Comparison of ENCODE assay signal across 19 mouse cellular contexts in genomic region chr16:34940363-34940762, GRCm38 (mm10).
DNase-seq lines count a peak whose midpoint lies in the region; ATAC-seq and TF ChIP-seq lines count a peak whose summit lies in the region.
"Had no signal": no experiment of that assay in that cellular context is flagged by ENCODE, and none has a peak within 500 bp of the region (broad histone marks: within the 10 kb centered on the region; RNA-seq: fewer than 3 reads in every experiment).

No protein-coding gene starts in this region.

- H3K79me2 ChIP-seq in heart, adult 2 months (replicated peaks; ENCODE audit: control insufficient read depth, insufficient read depth, low read length): no peaks in the 10 kb centered on the region

- TF ChIP-seq CTCF in heart, adult 2 months (IDR thresholded peaks at IDR 0.05): no peak
- no peak for TF ChIP-seq CTCF in lung, embryonic 14.5 days (IDR thresholded peaks at IDR 0.05; ENCODE audit: low read depth)
- no peak for TF ChIP-seq CTCF in lung, postnatal 0 days (IDR thresholded peaks at IDR 0.05)
- no peak for TF ChIP-seq CTCF in intestine, postnatal 0 days (IDR thresholded peaks at IDR 0.05; ENCODE audit: low read depth)

- no peak overlapping the region for H3K9ac ChIP-seq in heart, adult 2 months (ENCODE audit: low read depth, low read length)
- no peak overlapping the region for H3K9ac ChIP-seq in lung, embryonic 14.5 days
- no peak overlapping the region for H3K9ac ChIP-seq in lung, postnatal 0 days (replicated peaks; ENCODE audit: low read depth)
- H3K9ac ChIP-seq in intestine, postnatal 0 days (ENCODE audit: low read depth, low read length): no peak overlapping the region
- H3K9ac ChIP-seq in stomach, embryonic 16.5 days (ENCODE audit: low read length): peak overlapping the region; percentile 27; the same call in 1 of the 2 replicates
- H3K9ac ChIP-seq: embryonic facial prominence, embryonic 15.5 days; forebrain, embryonic 13.5 days; heart, embryonic 15.5 days; hindbrain, embryonic 15.5 days; neural tube, embryonic 15.5 days had no signal

- H3K4me1 ChIP-seq in heart, adult 2 months (ENCODE audit: control insufficient read depth, insufficient read depth, low read length): peaks cover 18% of the 10 kb centered on the region
- peaks cover 30% of the 10 kb centered on the region for H3K4me1 ChIP-seq in lung, embryonic 14.5 days (ENCODE audit: insufficient read depth)
- H3K4me1 ChIP-seq in lung, postnatal 0 days (ENCODE audit: insufficient read depth, low read depth, low read length): peaks cover 17% of the 10 kb centered on the region
- peaks cover 31% of the 10 kb centered on the region for H3K4me1 ChIP-seq in intestine, postnatal 0 days (replicated peaks; ENCODE audit: control insufficient read depth, insufficient read depth, low read length)
- peaks cover 31% of the 10 kb centered on the region for H3K4me1 ChIP-seq in stomach, embryonic 16.5 days (ENCODE audit: control insufficient read depth, insufficient read depth, low read length)
- H3K4me1 ChIP-seq: forebrain, embryonic 13.5 days; hindbrain, embryonic 15.5 days had no signal

- TF ChIP-seq EP300 in heart, adult 2 months (IDR thresholded peaks at IDR 0.05; ENCODE audit: insufficient read depth, low read depth, low read length): no peak
- TF ChIP-seq EP300 in lung, postnatal 0 days (IDR thresholded peaks at IDR 0.05): no peak

- no peak overlapping the region for H3K4me2 ChIP-seq in lung, embryonic 14.5 days
- no peak overlapping the region for H3K4me2 ChIP-seq in lung, postnatal 0 days (replicated peaks; ENCODE audit: low read depth, low read length)
- no peak overlapping the region for H3K4me2 ChIP-seq in intestine, postnatal 0 days (replicated peaks; ENCODE audit: low read depth)
- no peak overlapping the region for H3K4me2 ChIP-seq in stomach, embryonic 16.5 days (ENCODE audit: low read depth, low read length)
- H3K4me2 ChIP-seq: embryonic facial prominence, embryonic 15.5 days; forebrain, embryonic 13.5 days; heart, embryonic 15.5 days; hindbrain, embryonic 15.5 days; neural tube, embryonic 15.5 days had no signal

- WGBS in heart, adult 2 months: 41% methylated on average over 5 of the region's 5 CpGs
- WGBS in lung, embryonic 14.5 days: 47% methylated on average over 5 of the region's 5 CpGs
- 57% methylated on average over 5 of the region's 5 CpGs for WGBS in lung, postnatal 0 days
- 58% methylated on average over 5 of the region's 5 CpGs for WGBS in intestine, postnatal 0 days
- 51% methylated on average over 5 of the region's 5 CpGs for WGBS in stomach, embryonic 16.5 days

- H3K4me3 ChIP-seq in heart, adult 2 months: no peak overlapping the region
- no peak overlapping the region for H3K4me3 ChIP-seq in lung, embryonic 14.5 days (ENCODE audit: low read depth, low read length)
- H3K4me3 ChIP-seq in lung, postnatal 0 days (ENCODE audit: low read depth, low read length): no peak overlapping the region
- no peak overlapping the region for H3K4me3 ChIP-seq in intestine, postnatal 0 days (ENCODE audit: low read depth, low read length)
- H3K4me3 ChIP-seq in stomach, embryonic 16.5 days (replicated peaks; ENCODE audit: low read length): no peak overlapping the region
- H3K4me3 ChIP-seq: embryonic facial prominence, embryonic 15.5 days; forebrain, embryonic 13.5 days; heart, embryonic 15.5 days; hindbrain, embryonic 15.5 days; layer of hippocampus, adult 2 months; left cerebral cortex, adult 2 months; neural tube, embryonic 15.5 days had no signal

- TF ChIP-seq POLR2A in heart, adult 2 months (IDR thresholded peaks at IDR 0.05; ENCODE audit: insufficient read depth, low read depth, low read length): no peak

- no peaks in the 10 kb centered on the region for H3K36me3 ChIP-seq in heart, adult 2 months (ENCODE audit: control insufficient read depth, insufficient read depth, low read length)
- peaks cover 74% of the 10 kb centered on the region for H3K36me3 ChIP-seq in lung, embryonic 14.5 days (ENCODE audit: insufficient read depth)
- H3K36me3 ChIP-seq in lung, postnatal 0 days (ENCODE audit: insufficient read depth, low read length): no peaks in the 10 kb centered on the region
- peaks cover 57% of the 10 kb centered on the region for H3K36me3 ChIP-seq in intestine, postnatal 0 days (ENCODE audit: control insufficient read depth, insufficient read depth)
- H3K36me3 ChIP-seq in stomach, embryonic 16.5 days (ENCODE audit: control insufficient read depth, insufficient read depth, low read length): no peaks in the 10 kb centered on the region
- H3K36me3 ChIP-seq: embryonic facial prominence, embryonic 15.5 days; heart, embryonic 15.5 days; hindbrain, embryonic 15.5 days; neural tube, embryonic 15.5 days had no signal

- peak; percentile 47 to 52 for DNase-seq in heart, adult 18-20 months
- DNase-seq in heart, adult 2 months: no peak
- DNase-seq in lung, embryonic 14.5 days: no peak
- DNase-seq in lung, postnatal 0 days (ENCODE audit: low spot score): no peak
- no peak for DNase-seq in frontal cortex, postnatal 36 days (ENCODE audit: low spot score in 2 of 2)
- DNase-seq: adrenal gland, postnatal 14 days; B cell, adult 2 months; liver; lung, postnatal 10 days; thymus, postnatal 14 days had no signal

- intact Hi-C loops in heart, adult 2 months (cut with DNase I): no loop called here

- H3K9me3 ChIP-seq in lung, embryonic 14.5 days (ENCODE audit: low read depth, low read length): no peaks in the 10 kb centered on the region
- H3K9me3 ChIP-seq in lung, postnatal 0 days (ENCODE audit: low read length): no peaks in the 10 kb centered on the region
- H3K9me3 ChIP-seq in intestine, postnatal 0 days (ENCODE audit: control insufficient read depth): no peaks in the 10 kb centered on the region
- no peaks in the 10 kb centered on the region for H3K9me3 ChIP-seq in stomach, embryonic 16.5 days (replicated peaks; ENCODE audit: control insufficient read depth, low read length)
- H3K9me3 ChIP-seq: embryonic facial prominence, embryonic 15.5 days; forebrain, embryonic 13.5 days; heart, embryonic 15.5 days; hindbrain, embryonic 15.5 days; neural tube, embryonic 15.5 days had no signal

- no peaks in the 10 kb centered on the region for H3K27me3 ChIP-seq in heart, adult 2 months (ENCODE audit: control insufficient read depth, insufficient read depth, low read length)
- H3K27me3 ChIP-seq in lung, embryonic 14.5 days (ENCODE audit: insufficient read depth, low read length): no peaks in the 10 kb centered on the region
- no peaks in the 10 kb centered on the region for H3K27me3 ChIP-seq in lung, postnatal 0 days (replicated peaks; ENCODE audit: insufficient read depth, low read length)
- H3K27me3 ChIP-seq in intestine, postnatal 0 days (replicated peaks; ENCODE audit: control insufficient read depth, insufficient read depth, low read length): no peaks in the 10 kb centered on the region
- no peaks in the 10 kb centered on the region for H3K27me3 ChIP-seq in stomach, embryonic 16.5 days (ENCODE audit: control insufficient read depth, insufficient read depth, low read length)
- H3K27me3 ChIP-seq: embryonic facial prominence, embryonic 15.5 days; forebrain, embryonic 13.5 days; hindbrain, embryonic 15.5 days; neural tube, embryonic 15.5 days had no signal

- H3K27ac ChIP-seq in heart, adult 2 months: no peak overlapping the region
- H3K27ac ChIP-seq in lung, embryonic 14.5 days (ENCODE audit: low read depth): 0 out of 2 replicates have a peak overlapping the region, but pooled peaks have one; percentile 38
- H3K27ac ChIP-seq in lung, postnatal 0 days (ENCODE audit: low read length): no peak overlapping the region
- H3K27ac ChIP-seq in intestine, postnatal 0 days (ENCODE audit: low read depth, low read length): peak overlapping the region; percentile 46; the same call in 1 of the 2 replicates
- H3K27ac ChIP-seq in stomach, embryonic 16.5 days (ENCODE audit: low read length): peak overlapping the region; percentile 57
- H3K27ac ChIP-seq: embryonic facial prominence, embryonic 15.5 days; forebrain, embryonic 13.5 days; heart, embryonic 15.5 days; hindbrain, embryonic 15.5 days; layer of hippocampus, adult 2 months; left cerebral cortex, adult 2 months; neural tube, embryonic 15.5 days had no signal

- no peak for ATAC-seq in lung, embryonic 14.5 days (ENCODE audit: insufficient read depth)
- ATAC-seq in lung, postnatal 0 days: no peak
- ATAC-seq in intestine, postnatal 0 days: no peak
- ATAC-seq in stomach, embryonic 16.5 days (ENCODE audit: insufficient read depth, low FRiP score): peak; percentile 33; the same call in 1 of the 2 replicates
- ATAC-seq: forebrain, embryonic 13.5 days had no signal

Comparison
In these comparisons a context has a peak if more than half of its experiments do, and no peak if none do; other contexts are left out.
1. DNase-seq: peak in heart, adult 18-20 months (2 of 2); none in heart, adult 2 months (0 of 2), lung, embryonic 14.5 days (single experiment), lung, postnatal 0 days (single experiment) and frontal cortex, postnatal 36 days (0 of 2).
2. H3K27ac ChIP-seq: peak in lung, embryonic 14.5 days (single experiment), intestine, postnatal 0 days (single experiment) and stomach, embryonic 16.5 days (single experiment); none in heart, adult 2 months (single experiment) and lung, postnatal 0 days (single experiment).